Mouse (Mus musculus) natural killer cell, adult 2 months (primary cell): Measurements from ENCODE around the gene Prss35.

ENCODE experiments used
- DNase-seq, 2 experiments: peaks; one replicate each; pipeline ENCODE4 v3.0.0; 2022; ENCODE audit warnings: low spot score in 2 of 2

Gene Prss35

GRCm38 (mm10) chr9:86798129-86798528 is 54.7 kb downstream of the Prss35 start:
- DNase-seq: no peak

GRCm38 (mm10) chr9:86798686-86799085 is 55.2 kb downstream of the Prss35 start:
- DNase-seq: no peak

GRCm38 (mm10) chr9:86799099-86799498 is 55.6 kb downstream of the Prss35 start:
- no peak for DNase-seq

- DNase-seq: no peak
Observed at GRCm38 (mm10) chr9:86800600-86801163, 57.2 kb downstream of the Prss35 start.
